Mouse (Mus musculus): ENCODE data around the gene Uts2b.
"Not testable (repeated sequence)": the region's sequence is repeated elsewhere in the genome, so short reads cannot be mapped to it uniquely, and the experiment has no call there.

The Uts2b gene

GRCm38 (mm10) chr16:27375318-27375717, 5.3 kb upstream of the Uts2b start:
- DNase-seq (ENCODE audit: low spot score), result no peak

- no peak for DNase-seq (ENCODE audit: low spot score)
Measured at GRCm38 (mm10) chr16:27374139-27374538, 4.1 kb upstream of the Uts2b start.

GRCm38 (mm10) chr16:27370700-27371099, 661 bp upstream of the Uts2b start:
- DNase-seq (ENCODE audit: low spot score), result no peak

- no peak for DNase-seq (ENCODE audit: low spot score)
Measured at GRCm38 (mm10) chr16:27360059-27360458, 10.0 kb downstream of the Uts2b start.

- DNase-seq (ENCODE audit: low spot score), result no peak
Measured at GRCm38 (mm10) chr16:27354464-27354863, 15.6 kb downstream of the Uts2b start.

GRCm38 (mm10) chr16:27349878-27350532, 20.0 kb downstream of the Uts2b start:
- DNase-seq (ENCODE audit: low spot score), result no peak

- DNase-seq (ENCODE audit: low spot score), result no peak
Measured at GRCm38 (mm10) chr16:27349235-27349634, 20.8 kb downstream of the Uts2b start.

- no peak for DNase-seq (ENCODE audit: low spot score)
Measured at GRCm38 (mm10) chr16:27348359-27348758, 21.7 kb downstream of the Uts2b start.

- no peak for DNase-seq (ENCODE audit: low spot score)
Measured at GRCm38 (mm10) chr16:27347521-27347920, 22.5 kb downstream of the Uts2b start.

- no peak for DNase-seq (ENCODE audit: low spot score)
Measured at GRCm38 (mm10) chr16:27326463-27326862, 43.6 kb downstream of the Uts2b start.

- DNase-seq (ENCODE audit: low spot score), result no peak
Measured at GRCm38 (mm10) chr16:27322047-27322446, 48.0 kb downstream of the Uts2b start.

- no peak for DNase-seq (ENCODE audit: low spot score)
Measured at GRCm38 (mm10) chr16:27319099-27319498, 50.9 kb downstream of the Uts2b start.

GRCm38 (mm10) chr16:27307189-27307588, 62.9 kb downstream of the Uts2b start, which contains the start of gene Ostn:
Gene Ostn (plus strand): TSS chr16:27307489.
- DNase-seq (ENCODE audit: low spot score), result not testable (repeated sequence)
